Mouse (Mus musculus): ENCODE results near the gene Aebp2.

GRCm38 (mm10) chr6:140606534-140606933 is 15.9 kb upstream of the Aebp2 start:
- TF ChIP-seq EP300 (IDR thresholded peaks at IDR 0.05; ENCODE audit: low read depth), result no peak
- TF ChIP-seq CTCF (IDR thresholded peaks at IDR 0.05; ENCODE audit: low read depth), result no peak

All from heart, postnatal 0 days (tissue).